Mouse (Mus musculus) MEL-GATA-1-ER (cell line): ENCODE data around the gene D430041D05Rik.

Experiments
- DNase-seq: peaks from one replicate; pipeline ENCODE4 v3.0.0-alpha.2; 2012; ENCODE audit warnings: low read depth; ENCODE audit errors: extremely low read depth

D430041D05Rik gene

GRCm38 (mm10) chr2:104157831-104158230 lies 253.0 kb downstream of the D430041D05Rik start:
- no peak for DNase-seq

- no peak for DNase-seq
Observed at GRCm38 (mm10) chr2:104153876-104154275, 256.9 kb downstream of the D430041D05Rik start.

GRCm38 (mm10) chr2:104153345-104153744 lies 257.5 kb downstream of the D430041D05Rik start:
- no peak for DNase-seq

GRCm38 (mm10) chr2:104150608-104151397 lies 260.0 kb downstream of the D430041D05Rik start:
- DNase-seq = no peak

GRCm38 (mm10) chr2:104147910-104148561 lies 262.8 kb downstream of the D430041D05Rik start:
- no peak for DNase-seq

GRCm38 (mm10) chr2:104145983-104146382 lies 264.8 kb downstream of the D430041D05Rik start:
- peak; percentile 89 for DNase-seq

GRCm38 (mm10) chr2:104144004-104144403 lies 266.8 kb downstream of the D430041D05Rik start:
- no peak for DNase-seq

GRCm38 (mm10) chr2:104142140-104142539 lies 268.7 kb downstream of the D430041D05Rik start:
- DNase-seq = no peak

- DNase-seq = no peak
Observed at GRCm38 (mm10) chr2:104135920-104136319, 274.9 kb downstream of the D430041D05Rik start.

GRCm38 (mm10) chr2:104134150-104135056 lies 276.4 kb downstream of the D430041D05Rik start:
- peak; percentile 60 for DNase-seq

- DNase-seq = no peak
Observed at GRCm38 (mm10) chr2:104133042-104133810, 277.6 kb downstream of the D430041D05Rik start.

GRCm38 (mm10) chr2:104132266-104132859 lies 278.4 kb downstream of the D430041D05Rik start:
- DNase-seq = no peak

GRCm38 (mm10) chr2:104130969-104131368 lies 279.8 kb downstream of the D430041D05Rik start:
- no peak for DNase-seq

GRCm38 (mm10) chr2:104130165-104130564 lies 280.6 kb downstream of the D430041D05Rik start:
- no peak for DNase-seq

GRCm38 (mm10) chr2:104128803-104129531 lies 281.8 kb downstream of the D430041D05Rik start:
- no peak for DNase-seq

- no peak for DNase-seq
Observed at GRCm38 (mm10) chr2:104124071-104124470, 286.7 kb downstream of the D430041D05Rik start.

GRCm38 (mm10) chr2:104123540-104123939 lies 287.3 kb downstream of the D430041D05Rik start:
- no peak for DNase-seq

- DNase-seq = peak; percentile 70
Observed at GRCm38 (mm10) chr2:104122505-104123378, 288.1 kb downstream of the D430041D05Rik start, which contains the start of gene A930018P22Rik. Gene A930018P22Rik, plus strand, starts transcription at chr2:104122769.
